Mouse (Mus musculus) CD8-positive naive resting alpha-beta T cell, adult 57 days (primary cell): ENCODE results near the gene Susd1. TPM values are rescaled to one million over a fixed set of nuclear protein-coding genes. Genes with fewer than 3 reads are reported as not detected.

ENCODE experiments used
- total RNA-seq: library from RNA; stranded (reverse); gene quantifications from one replicate; pipeline ENCODE4 v1.2.4, GENCODE M21; 2023

The Susd1 gene
- 7.8 TPM for total RNA-seq

DNA sequence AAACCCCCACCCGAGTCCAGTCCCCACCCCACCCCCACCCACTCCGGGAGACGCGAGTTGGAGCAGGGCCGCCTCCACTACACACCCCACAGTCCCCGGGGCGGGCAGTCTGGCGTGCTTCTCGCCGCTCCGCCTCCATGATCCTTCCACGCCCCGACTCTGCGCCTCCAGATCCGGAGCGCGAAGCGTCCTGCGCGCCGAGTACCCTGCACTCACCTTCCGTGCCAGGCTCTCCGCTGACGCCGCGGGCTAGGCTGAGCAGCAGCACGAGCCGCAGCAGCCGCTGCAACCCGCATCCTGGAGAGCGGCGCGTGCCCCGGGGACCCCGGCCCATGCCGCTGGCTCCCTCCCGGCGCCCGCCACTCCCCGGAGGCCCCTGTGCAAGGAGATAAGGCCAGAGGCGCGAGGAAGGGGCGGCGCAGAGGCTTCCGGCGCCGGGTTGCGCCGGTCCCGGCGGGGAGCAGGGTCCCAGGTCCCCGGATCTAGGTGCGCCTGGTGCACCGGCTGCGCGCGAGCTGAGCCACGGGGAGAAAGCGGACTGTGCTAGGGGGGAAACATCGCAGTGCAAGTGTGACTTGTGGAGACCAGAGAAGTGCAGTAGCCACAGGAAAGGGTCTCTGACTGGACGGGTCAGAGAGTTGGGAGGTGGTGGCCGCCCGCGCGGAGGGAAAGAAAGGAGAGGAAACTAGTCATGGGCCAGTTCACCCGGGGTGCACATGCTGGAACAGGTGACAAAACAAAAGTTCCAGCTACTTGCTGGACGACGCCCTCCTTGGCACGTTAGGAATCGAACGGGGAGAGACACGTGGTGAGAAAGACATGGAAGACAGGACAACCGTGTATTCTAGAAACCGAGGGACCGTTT lies at the start of gene Susd1:
Gene Susd1, minus strand, starts transcription at position 644 of the 865 bp plus-strand sequence.

Other genes with a start within 250 kb of the Susd1 start
- 194 TPM for gene Ugcg, start 249.4 kb downstream of the Susd1 start, total RNA-seq
- 223 TPM for gene Ptbp3, start 110.7 kb upstream of the Susd1 start, total RNA-seq
- gene Hsdl2, start 142.9 kb upstream of the Susd1 start, total RNA-seq: 24.3 TPM
- 11.3 TPM for gene E130308A19Rik, start 187.6 kb upstream of the Susd1 start, total RNA-seq